Mouse (Mus musculus) gastrocnemius, adult 18-20 months (tissue): Measurements from ENCODE around the gene Adcy7. TPM values are rescaled to one million over a fixed set of nuclear protein-coding genes. Genes with fewer than 3 reads are reported as not detected.
A peak's percentile ranks its signal among the peaks of the same experiment; 100 is the strongest.

Experiments
- DNase-seq: peaks from one replicate; pipeline ENCODE4 v3.0.0; 2021; ENCODE audit warnings: low spot score
- long read RNA-seq, 2 experiments: library from polyadenylated mRNA; stranded (forward); transcript quantifications; one replicate each; pipeline ENCODE4 v2.0.0; 2021
- total RNA-seq, 2 experiments: library from RNA; stranded (reverse); gene quantifications; 2 replicates each; pipeline ENCODE4 v1.2.3; 2021

The Adcy7 gene
- total RNA-seq = 1 to 10 TPM; 1.9 to 3.2 TPM
- long read RNA-seq, experiment 1, full-length matches to known transcripts = 1 of 2 reads
- long read RNA-seq, experiment 1, partial matches to known transcripts = 1 of 2 reads
- long read RNA-seq, experiment 1, other reads (novel, unspliced or antisense) = 0 of 2 reads
- long read RNA-seq, experiment 2, partial matches to known transcripts = 0 of 1 reads
- long read RNA-seq, experiment 2, other reads (novel, unspliced or antisense) = 1 of 1 reads

- DNase-seq = peak; percentile 58
Measured at GRCm38 (mm10) chr8:88272231-88273050, at the start of gene Adcy7. Adcy7 (plus strand) TSS chr8:88272403.

GRCm38 (mm10) chr8:88225358-88225757 lies 46.8 kb upstream of the Adcy7 start:
- no peak for DNase-seq

DNA sequence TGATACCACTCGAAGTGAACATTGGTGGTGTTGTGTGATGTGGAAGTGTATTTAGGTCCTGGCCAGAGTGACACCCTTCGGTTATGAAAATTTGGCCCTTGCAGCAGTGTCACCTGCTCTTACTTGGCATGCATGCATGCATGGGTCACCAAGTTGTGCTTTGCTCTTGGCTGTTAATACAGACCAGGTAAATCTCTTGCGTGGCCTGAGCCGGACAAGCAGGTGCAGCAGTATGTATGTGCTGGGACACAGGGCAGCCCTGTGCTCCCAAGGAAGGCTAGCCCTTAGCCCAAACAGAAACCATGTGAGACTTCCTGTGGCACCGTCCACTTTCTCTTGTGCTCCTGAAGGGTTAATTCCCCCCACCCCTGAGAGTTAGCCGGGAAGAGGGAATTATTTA lies 44.4 kb upstream of the Adcy7 start:
- no peak for DNase-seq

DNA sequence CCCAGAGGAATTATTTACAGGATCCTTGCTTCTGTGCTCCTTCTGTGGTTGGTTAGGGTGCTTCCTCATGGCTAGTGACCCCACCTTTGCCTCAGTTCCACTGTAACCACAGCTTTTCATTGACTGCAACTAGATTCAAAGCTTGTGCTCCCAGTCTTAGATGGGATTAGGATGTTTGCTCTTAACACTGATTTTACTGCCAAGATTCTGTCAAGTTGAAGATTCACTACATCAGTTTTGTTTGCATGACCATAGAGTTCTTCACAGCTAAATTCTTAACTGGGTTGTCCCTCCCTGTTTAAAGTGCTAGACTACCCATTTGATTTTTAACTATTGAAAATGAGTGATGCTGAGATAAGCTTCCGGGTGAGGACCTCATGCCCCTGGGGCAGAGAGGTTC lies 43.9 kb upstream of the Adcy7 start:
- DNase-seq = no peak

DNA sequence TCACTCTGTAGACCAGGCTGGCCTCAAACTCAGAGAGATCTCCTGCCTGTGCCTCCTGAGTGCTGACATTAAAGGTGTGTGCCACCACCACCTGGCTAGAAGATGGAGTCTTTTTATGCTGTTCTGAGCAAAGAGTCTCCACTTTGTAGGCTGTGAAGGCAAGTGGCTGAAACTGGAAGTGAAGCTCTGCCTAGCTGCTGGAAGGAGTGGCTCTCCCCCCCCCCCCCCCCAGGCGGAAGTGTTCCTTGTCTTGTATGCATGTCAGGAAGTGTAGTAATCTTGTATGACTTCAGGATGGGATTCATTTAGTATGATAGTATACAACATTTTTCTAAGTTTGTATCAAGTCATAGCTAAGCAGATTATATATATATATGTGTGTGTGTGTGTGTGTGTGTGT lies 43.4 kb upstream of the Adcy7 start:
- DNase-seq = no peak

- DNase-seq = no peak
Measured at GRCm38 (mm10) chr8:88236666-88237065, 35.5 kb upstream of the Adcy7 start.

DNA sequence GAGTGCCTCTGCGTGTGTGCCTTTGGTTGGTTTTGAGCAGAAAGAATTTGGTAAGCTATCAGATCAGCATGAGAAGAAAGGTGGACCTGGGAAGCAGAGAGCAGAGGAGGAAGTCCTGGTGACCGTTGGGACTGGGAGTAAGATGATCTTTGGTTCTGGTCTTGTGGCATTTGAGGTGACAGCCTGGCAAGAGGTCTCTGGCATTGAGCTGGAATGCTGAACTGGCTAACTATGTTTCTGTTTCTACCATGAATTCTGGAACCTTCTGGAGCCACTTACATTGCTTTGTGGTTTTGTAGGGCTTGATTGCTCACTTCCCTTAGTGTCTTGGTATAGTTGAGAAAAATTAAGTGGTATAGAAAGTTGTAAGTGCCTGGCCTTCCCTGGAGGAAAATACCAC lies 34.6 kb upstream of the Adcy7 start:
- peak; percentile 14 for DNase-seq

DNA sequence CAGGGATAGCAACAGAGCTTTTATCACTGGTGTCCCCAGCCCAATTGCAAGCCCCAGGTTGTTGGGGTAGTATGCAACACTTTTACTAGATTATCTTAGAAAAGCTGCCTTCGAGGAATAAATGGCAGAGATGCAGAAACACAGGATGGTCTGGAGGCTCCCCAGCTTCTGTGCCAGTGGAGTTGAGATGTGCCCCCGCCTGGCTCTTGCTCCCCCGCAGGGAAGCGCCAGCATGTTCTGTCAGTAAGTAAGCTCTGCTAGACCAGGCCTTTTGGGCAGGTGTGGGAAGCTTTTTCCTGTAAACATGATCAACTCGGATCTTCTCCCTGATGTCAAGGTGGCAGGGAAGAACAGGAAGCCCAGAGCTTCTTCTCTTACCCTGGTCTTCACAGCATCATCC lies 32.9 kb upstream of the Adcy7 start:
- DNase-seq = no peak

DNA sequence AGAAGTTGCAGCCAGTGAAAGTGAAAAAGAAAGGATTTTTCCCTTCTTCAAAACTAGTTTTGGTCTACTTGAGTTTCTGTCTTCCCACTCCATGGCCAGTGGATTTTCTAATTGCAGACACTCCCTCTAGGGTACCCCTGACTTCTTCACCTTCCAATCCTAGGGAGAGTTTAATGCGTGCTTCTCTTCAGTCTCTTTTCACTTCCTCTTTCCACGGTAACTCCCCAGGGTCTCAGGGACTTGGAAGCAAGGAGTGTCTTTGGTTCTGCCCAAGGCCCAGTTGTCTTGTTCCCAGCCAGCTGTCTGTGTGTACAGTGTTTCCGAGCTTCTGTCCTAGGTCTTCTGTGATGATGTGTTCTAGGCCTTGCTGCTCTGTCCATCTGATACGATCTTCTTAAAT lies 30.3 kb upstream of the Adcy7 start:
- no peak for DNase-seq

GRCm38 (mm10) chr8:88244298-88244697 lies 27.9 kb upstream of the Adcy7 start:
- peak; percentile 69 for DNase-seq

GRCm38 (mm10) chr8:88252791-88253190 lies 19.4 kb upstream of the Adcy7 start:
- DNase-seq = no peak

- no peak for DNase-seq
Measured at GRCm38 (mm10) chr8:88254957-88255356, 17.2 kb upstream of the Adcy7 start.

- no peak for DNase-seq
Measured at GRCm38 (mm10) chr8:88258024-88258423, 14.2 kb upstream of the Adcy7 start.

DNA sequence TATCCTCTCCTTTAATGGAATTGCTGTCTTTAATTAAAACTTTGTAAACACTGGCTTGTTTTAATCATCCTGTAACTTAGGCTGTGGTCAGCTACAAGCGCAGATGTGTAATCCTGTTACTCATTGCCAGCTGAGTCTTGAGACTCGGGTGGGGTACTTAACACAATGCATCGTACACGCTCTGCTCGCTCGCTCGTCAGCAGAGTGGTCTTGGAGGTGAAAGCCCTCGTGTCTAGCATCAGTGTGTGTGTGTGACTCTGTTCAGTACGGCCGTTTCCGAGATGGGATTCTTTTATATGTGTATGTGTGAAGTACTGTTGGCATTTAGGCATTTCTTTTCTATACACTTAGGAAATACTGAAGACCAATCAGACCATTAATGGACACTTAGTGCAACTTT lies 13.7 kb upstream of the Adcy7 start:
- no peak for DNase-seq

DNA sequence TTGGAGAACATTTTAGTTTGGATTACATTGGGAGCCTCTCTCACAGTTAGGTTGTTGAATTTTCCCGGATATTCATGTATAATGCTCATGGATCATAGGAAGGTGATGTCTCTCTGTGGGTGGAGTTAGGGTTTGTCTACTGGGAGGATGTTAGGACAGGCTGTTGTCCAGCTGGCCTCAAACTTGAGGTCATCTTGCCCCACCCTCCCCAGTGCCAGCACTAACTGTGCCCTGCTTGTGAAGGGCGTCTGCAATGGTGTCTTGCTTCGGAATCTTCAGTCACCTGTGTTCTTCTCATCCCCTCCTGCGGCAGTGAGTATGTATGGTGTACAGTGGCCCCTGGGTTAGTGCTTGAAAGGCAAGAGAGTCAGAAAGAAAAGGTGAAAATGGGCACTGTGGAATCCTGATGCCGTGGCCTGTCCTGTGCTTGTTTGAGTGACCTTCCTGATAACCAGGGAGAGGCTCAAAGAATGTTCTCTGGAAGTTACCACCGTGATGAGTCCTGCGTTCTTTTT lies 11.7 kb upstream of the Adcy7 start:
- DNase-seq = no peak

GRCm38 (mm10) chr8:88262831-88263635 lies 9.2 kb upstream of the Adcy7 start:
- DNase-seq = no peak

DNA sequence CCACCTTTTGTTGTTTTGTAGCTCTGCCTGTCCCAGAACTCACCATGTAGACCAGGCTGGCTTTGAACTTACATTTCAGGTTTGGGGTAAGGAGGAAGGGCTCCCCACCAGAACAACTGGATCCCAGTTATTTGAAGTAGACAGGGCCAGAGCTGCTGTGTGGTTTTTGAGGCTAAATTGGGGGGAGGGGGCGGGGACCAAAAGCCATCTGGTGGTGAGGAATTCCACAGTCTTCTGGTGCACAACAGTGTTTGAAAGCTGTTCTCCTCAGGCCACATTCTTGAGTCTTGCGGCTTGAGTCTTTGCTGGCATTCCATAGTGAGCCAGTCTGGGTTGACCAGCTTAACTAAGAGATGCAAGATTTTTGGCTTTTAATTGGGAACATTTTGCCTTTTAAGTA lies 6.7 kb upstream of the Adcy7 start:
- no peak for DNase-seq

- peak; percentile 84 for DNase-seq
Measured at GRCm38 (mm10) chr8:88266170-88266800, 5.9 kb upstream of the Adcy7 start.

- DNase-seq = no peak
Measured at GRCm38 (mm10) chr8:88266801-88267403, 5.3 kb upstream of the Adcy7 start.

- DNase-seq = no peak
Measured at GRCm38 (mm10) chr8:88269107-88269875, 2.9 kb upstream of the Adcy7 start.
